Mouse (Mus musculus) hindbrain, embryonic 16.5 days (tissue): ENCODE measurements around the gene Gm13101. TPM values are rescaled to one million over a fixed set of nuclear protein-coding genes. Genes with fewer than 3 reads are reported as not detected.
"Not testable (repeated sequence)": the region's sequence is repeated elsewhere in the genome, so short reads cannot be mapped to it uniquely, and the experiment has no call there.

Source experiments
- ATAC-seq: fragments of 200-750 bp; cut with Nextera tagmentation; 2 replicates; pipeline ENCODE4 v1.8.0; 2017; ENCODE audit warnings: moderate TSS enrichment, moderate library complexity
- H3K27ac ChIP-seq: fragments of 300-500 bp; sonication (generic); 2 replicates; pipeline ENCODE4 v1.5.1; 2014; ENCODE audit warnings: low read depth, mild to moderate bottlenecking, control low read depth, low read length, moderate library complexity
- H3K27me3 ChIP-seq: fragments of 300-500 bp; sonication (generic); replicated peaks from 2 replicates; pipeline ENCODE4 v1.6.1; 2014; ENCODE audit warnings: low read length; ENCODE audit not compliant: control insufficient read depth, insufficient read depth
- H3K36me3 ChIP-seq: fragments of 300-500 bp; sonication (generic); 2 replicates; pipeline ENCODE4 v1.6.1; 2014; ENCODE audit warnings: mild to moderate bottlenecking, low read length, moderate library complexity, mixed read lengths; ENCODE audit not compliant: control insufficient read depth, insufficient read depth
- H3K4me1 ChIP-seq: fragments of 300-500 bp; sonication (generic); 2 replicates; pipeline ENCODE4 v1.6.1; 2014; ENCODE audit warnings: low read depth, low read length; ENCODE audit not compliant: control insufficient read depth, insufficient read depth
- H3K4me2 ChIP-seq: fragments of 300-500 bp; sonication (generic); 2 replicates; pipeline ENCODE4 v1.6.1; 2014; ENCODE audit warnings: mild to moderate bottlenecking, low read length, control low read depth, moderate library complexity
- H3K4me3 ChIP-seq: fragments of 300-500 bp; sonication (generic); 2 replicates; pipeline ENCODE4 v1.5.1; 2014; ENCODE audit warnings: mild to moderate bottlenecking, low read length, control low read depth, moderate library complexity
- H3K9ac ChIP-seq: fragments of 300-500 bp; sonication (generic); 2 replicates; pipeline ENCODE4 v1.6.1; 2014; ENCODE audit warnings: low read depth, mild to moderate bottlenecking, control low read depth, low read length, moderate library complexity
- H3K9me3 ChIP-seq: fragments of 300-500 bp; sonication (generic); 2 replicates; pipeline ENCODE4 v1.6.1; 2014; ENCODE audit warnings: mild to moderate bottlenecking, low read length, moderate library complexity; ENCODE audit not compliant: control insufficient read depth
- WGBS: fragments of 180-500 bp; shearing (Covaris S2); extraction: QIAGEN DNeasy Blood & Tissue Kit; methylation state at CpG from one replicate; pipeline ENCODE4 v1.1.7; 2014; 5-methylcytosine and 5-hydroxymethylcytosine counted together
- polyA plus RNA-seq: library from polyadenylated mRNA; unstranded; fragments of >200 nt; fragmentation: Nextera tagmentation; extraction: Ambion mirVana; gene quantifications from 2 replicates; pipeline ENCODE4 v1.2.1, GENCODE M21; 2015

The Gm13101 gene
- not detected in 2 replicates for polyA plus RNA-seq

DNA sequence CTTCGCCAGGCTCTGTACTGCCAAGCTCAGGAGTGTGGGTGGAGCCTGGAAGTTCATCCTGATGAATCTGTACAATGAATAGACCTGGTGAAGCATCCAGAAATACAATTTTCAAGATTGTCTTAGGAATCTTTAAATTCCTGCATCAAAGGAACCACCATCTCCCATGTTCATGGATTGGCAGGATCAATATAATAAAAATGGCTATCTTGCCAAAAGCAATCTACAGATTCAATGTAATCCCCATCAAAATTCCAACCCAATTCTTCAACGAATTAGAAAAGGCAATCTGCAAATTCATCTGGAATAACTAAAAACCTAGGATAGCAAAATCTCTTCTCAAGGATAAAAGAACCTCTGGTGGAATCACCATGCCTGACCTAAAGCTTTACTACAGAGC lies at the start of gene Gm13101:
TSS of gene Gm13101 (minus strand) at position 101 of the 400 bp plus-strand sequence.
- H3K9ac ChIP-seq, H3K4me1 ChIP-seq, H3K4me3 ChIP-seq, H3K4me2 ChIP-seq, H3K27me3 ChIP-seq, ATAC-seq, H3K9me3 ChIP-seq, H3K27ac ChIP-seq, H3K36me3 ChIP-seq: not testable (repeated sequence)
- WGBS: 59% methylated on average over 2 of the region's 2 CpGs

DNA sequence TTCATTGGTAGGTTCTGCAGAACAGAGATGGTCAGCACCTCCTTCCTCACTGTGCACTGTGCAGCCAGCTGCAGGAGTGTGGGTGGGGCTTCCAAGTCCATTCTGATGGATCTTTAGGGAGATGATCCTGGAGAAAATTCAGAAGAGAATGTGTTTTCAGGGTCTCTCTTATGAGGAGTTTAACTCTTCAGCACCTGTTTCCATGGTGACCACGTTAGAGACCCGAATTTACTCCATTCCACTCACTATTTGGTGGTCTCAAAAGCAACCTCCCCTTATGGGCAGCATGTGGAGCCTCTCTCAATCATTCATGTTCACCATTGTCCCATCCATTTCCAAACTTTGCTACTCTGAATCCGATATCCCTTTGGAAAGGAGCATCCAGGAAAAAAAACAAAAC lies 27.5 kb upstream of the Gm13101 start, which contains the start of gene Pramef17:
TSS of gene Pramef17 (minus strand) at position 101 of the 400 bp plus-strand sequence.
- H3K27ac ChIP-seq, ATAC-seq, H3K4me3 ChIP-seq, H3K36me3 ChIP-seq, H3K4me1 ChIP-seq, H3K4me2 ChIP-seq, H3K27me3 ChIP-seq, H3K9ac ChIP-seq, H3K9me3 ChIP-seq: not testable (repeated sequence)
- whole genome bisulfite sequencing: 56% methylated on average over 3 of the region's 3 CpGs

DNA sequence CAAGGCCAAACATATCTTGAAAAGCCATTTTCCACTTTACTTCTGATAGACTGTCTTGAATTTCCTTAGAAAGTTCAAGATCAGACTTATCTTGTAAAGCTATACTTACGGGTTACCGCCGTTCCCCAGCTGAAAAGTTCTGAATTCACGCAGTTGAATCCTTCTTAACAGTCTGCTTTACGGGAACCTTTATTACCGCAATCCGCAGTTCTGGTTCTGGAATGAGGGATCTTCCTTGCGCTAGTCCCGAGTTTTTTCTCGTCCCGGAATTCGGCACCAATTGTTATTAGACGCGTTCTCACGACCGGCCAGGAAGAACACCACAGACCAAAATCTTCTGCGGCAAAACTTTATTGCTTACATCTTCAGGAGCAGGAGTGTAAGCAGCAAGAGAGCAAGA lies 21.4 kb upstream of the Gm13101 start:
- H3K36me3 ChIP-seq, H3K9ac ChIP-seq, ATAC-seq, H3K4me1 ChIP-seq, H3K4me3 ChIP-seq, H3K4me2 ChIP-seq, H3K27ac ChIP-seq, H3K27me3 ChIP-seq, H3K9me3 ChIP-seq: not testable (repeated sequence)
- 94% methylated on average over 10 of the region's 17 CpGs for WGBS

DNA sequence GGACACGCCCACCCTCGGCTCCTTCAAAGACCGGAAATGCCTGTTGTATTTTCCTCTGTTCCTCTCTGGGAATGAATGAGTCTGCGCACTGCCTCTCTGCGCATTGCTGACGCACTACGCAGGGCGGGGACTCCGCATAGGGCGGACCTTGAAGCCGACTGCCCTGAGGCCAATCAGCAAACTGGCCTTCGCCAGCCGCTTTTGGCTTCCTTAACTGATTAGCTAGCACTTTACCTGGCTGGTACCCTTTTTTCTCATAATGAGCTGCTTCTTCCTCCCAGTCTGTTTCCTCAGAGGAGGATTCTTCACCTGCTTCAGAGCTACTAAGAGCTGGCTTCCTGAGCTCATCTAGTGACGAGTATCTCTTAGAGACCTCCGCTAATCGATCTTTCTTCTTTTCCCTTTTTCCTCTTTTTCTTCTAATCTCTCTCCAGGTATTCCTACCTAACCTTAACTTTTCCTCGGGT lies 20.8 kb upstream of the Gm13101 start:
- H3K4me2 ChIP-seq, H3K9ac ChIP-seq, H3K36me3 ChIP-seq, H3K27me3 ChIP-seq, H3K9me3 ChIP-seq, ATAC-seq, H3K4me1 ChIP-seq, H3K27ac ChIP-seq, H3K4me3 ChIP-seq: not testable (repeated sequence)
- 95% methylated on average over 7 of the region's 17 CpGs for WGBS

DNA sequence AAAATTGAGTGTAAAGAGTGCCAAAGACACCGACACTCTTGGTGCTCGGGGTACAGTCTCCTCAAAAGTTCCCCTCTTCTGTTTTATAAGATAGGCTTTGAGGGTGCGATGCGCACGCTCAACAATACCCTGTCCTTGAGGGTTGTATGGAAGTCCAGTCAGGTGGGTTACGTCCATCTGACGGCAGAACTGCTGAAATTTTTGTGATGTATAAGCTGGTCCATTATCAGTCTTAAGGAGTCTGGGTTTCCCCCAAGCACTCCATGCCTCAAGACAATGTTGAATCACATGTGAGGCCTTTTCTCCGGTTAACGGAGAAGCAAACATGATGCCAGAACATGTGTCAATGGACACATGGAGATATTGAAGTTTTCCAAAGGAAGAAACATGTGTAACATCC lies 19.0 kb upstream of the Gm13101 start:
- not testable (repeated sequence) for H3K9me3 ChIP-seq, H3K27ac ChIP-seq, H3K36me3 ChIP-seq, H3K4me1 ChIP-seq, H3K4me3 ChIP-seq, H3K9ac ChIP-seq, ATAC-seq, H3K4me2 ChIP-seq, H3K27me3 ChIP-seq
- 94% methylated on average over 2 of the region's 9 CpGs for WGBS

DNA sequence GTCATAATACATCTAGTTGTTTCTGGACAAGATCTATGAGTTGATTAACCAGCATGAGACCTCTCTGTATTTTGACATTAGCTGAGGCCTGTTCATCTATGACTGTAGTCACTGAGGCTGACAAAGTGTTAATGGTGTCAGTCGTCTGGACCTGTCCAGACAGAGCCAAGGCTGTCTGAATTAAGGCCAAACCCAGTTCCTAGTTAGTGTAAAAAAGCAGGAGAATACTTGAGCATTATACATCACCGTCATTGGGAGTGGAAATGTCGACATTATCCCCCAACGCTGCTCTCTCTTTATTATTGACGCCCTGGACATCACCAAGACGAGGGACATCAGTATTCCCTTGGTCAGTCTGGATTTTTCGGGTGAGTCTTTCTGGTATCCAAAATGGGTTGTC lies 18.4 kb upstream of the Gm13101 start:
- ATAC-seq, H3K4me2 ChIP-seq, H3K27ac ChIP-seq, H3K9me3 ChIP-seq, H3K9ac ChIP-seq, H3K4me1 ChIP-seq, H3K27me3 ChIP-seq, H3K4me3 ChIP-seq, H3K36me3 ChIP-seq: not testable (repeated sequence)
- WGBS: no CpG with 5 or more reads among the region's 7 CpGs

DNA sequence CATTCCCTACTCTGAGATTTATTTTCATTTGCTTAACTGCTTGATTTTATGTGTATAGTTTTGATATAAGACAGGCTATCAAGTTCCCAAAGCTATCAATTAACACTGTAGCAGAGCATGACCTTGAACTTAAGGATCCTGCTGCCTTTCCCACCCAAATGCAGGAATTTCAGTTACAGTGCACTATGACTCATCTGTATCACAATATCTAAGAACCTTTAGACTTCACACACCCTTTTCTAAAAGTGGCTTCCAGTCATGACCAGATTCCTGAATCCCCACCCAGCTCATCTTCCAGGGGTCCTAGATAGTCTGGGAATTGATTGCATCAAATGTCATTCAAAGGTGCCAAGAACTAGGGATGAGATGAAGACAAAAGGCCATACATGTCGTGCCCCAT lies 16.7 kb upstream of the Gm13101 start:
- ATAC-seq, H3K27me3 ChIP-seq, H3K36me3 ChIP-seq, H3K4me3 ChIP-seq, H3K9me3 ChIP-seq, H3K9ac ChIP-seq, H3K4me1 ChIP-seq, H3K27ac ChIP-seq, H3K4me2 ChIP-seq: not testable (repeated sequence)
- WGBS: 80% methylated on average over 1 of the region's 1 CpGs

DNA sequence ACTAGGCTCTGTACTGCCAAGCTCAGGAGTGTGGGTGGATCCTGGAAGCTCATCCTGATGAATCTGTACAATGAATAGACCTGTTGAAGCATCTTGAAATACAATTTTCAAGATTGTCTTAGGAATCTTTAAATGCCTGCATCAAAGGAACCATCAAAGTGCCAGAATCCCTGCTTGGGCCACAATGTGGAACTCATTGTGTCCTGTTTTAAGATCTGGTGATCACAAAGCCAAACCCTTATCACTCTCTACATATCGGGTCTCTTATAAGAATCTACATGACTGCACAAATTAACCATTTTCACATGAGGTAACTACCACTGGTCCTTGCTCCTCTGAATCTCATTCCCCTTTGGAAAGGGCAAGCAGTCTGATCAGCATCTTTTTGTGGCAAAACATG lies 15.8 kb downstream of the Gm13101 start, which contains the start of gene Pramef25:
TSS of gene Pramef25 (minus strand) at position 101 of the 400 bp plus-strand sequence.
- H3K9me3 ChIP-seq, H3K4me2 ChIP-seq, H3K27ac ChIP-seq, H3K36me3 ChIP-seq, H3K4me3 ChIP-seq, ATAC-seq, H3K27me3 ChIP-seq, H3K4me1 ChIP-seq, H3K9ac ChIP-seq: not testable (repeated sequence)
- WGBS: 91% methylated on average over 1 of the region's 1 CpGs
